Mouse (Mus musculus) adrenal gland (tissue): ENCODE data around the gene Olfr1209.

ENCODE experiments used
- intact Hi-C: fragments of 180-260 bp; cut with DNase I; formaldehyde crosslinking; loops from one replicate; pipeline ENCODE4 v1.15.1; 2025
- long read RNA-seq, 2 experiments: library from polyadenylated mRNA; unstranded; transcript quantifications; one replicate each; pipeline ENCODE4 v2.0.0; 2020; ENCODE audit warnings: borderline replicate concordance in 1 of 2; ENCODE audit not compliant: insufficient replicate concordance in 1 of 2

Gene Olfr1209
- long read RNA-seq, experiment 1, result 0 reads
- long read RNA-seq, experiment 2, result 0 reads

DNA sequence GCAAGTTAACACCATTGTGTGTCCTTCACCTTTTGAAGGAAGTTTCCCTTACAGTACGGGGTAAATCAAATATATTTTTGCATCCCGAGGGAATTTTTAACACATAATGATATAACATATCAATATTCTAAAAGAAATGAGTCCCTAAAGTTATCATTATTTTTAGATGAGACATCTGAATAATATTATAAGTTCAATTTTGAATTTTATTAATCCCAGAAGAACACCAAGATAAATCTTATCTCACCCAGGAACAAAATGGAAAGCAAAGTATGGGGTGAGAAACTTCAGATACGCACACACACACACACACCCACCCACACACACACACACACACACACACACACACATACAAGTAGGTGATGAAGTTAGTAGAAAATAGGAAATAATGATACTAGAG is at the start of gene Olfr1209:
Olfr1209 (minus strand) TSS at position 101 of the 400 bp plus-strand sequence.
- intact Hi-C loops, result no loop called here

DNA sequence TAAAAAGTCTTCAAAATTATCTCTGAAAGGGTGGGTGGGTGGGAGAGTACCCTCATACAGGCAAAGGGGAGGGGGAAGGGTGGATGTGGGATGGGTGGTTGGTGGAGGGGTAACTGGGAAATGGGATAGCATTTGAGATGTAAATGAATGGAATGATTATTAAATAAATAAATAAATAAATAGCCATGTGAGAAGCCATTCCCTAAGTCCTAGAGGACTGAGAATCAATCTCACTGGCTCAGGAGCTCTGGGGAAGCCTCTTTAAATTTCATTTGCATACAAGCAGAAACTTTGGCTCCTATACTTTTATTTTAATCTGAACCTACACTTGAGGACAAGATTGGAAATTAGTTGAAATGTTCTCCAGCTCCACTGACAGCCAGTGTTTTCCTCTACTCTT is 38.7 kb upstream of the Olfr1209 start, which contains the start of gene Olfr1212:
Olfr1212 (plus strand) TSS at position 301 of the 400 bp plus-strand sequence.
- intact Hi-C loops, result no loop called here

GRCm38 (mm10) chr2:88938011-88938410 is 23.1 kb upstream of the Olfr1209 start, which contains the start of gene Olfr1211:
Gene Olfr1211 (minus strand): TSS chr2:88938111.
- intact Hi-C loops, result no loop called here

GRCm38 (mm10) chr2:88902211-88902610 is 12.7 kb downstream of the Olfr1209 start, which contains the start of gene Olfr1208:
Gene Olfr1208 (minus strand): TSS chr2:88902311.
- intact Hi-C loops, result no loop called here

GRCm38 (mm10) chr2:88862931-88863330 is 52.0 kb downstream of the Olfr1209 start, which contains the start of gene Olfr1206:
Gene Olfr1206 (plus strand): TSS chr2:88863231.
- intact Hi-C loops, result no loop called here
